Mouse (Mus musculus) frontal cortex, postnatal 25 days (tissue): Measurements from ENCODE around the gene Khdc4.

ENCODE experiments used
- DNase-seq, 2 experiments: peaks; one replicate each; pipeline ENCODE4 v3.0.0; 2022; ENCODE audit warnings: low spot score in 2 of 2

The Khdc4 gene

DNA sequence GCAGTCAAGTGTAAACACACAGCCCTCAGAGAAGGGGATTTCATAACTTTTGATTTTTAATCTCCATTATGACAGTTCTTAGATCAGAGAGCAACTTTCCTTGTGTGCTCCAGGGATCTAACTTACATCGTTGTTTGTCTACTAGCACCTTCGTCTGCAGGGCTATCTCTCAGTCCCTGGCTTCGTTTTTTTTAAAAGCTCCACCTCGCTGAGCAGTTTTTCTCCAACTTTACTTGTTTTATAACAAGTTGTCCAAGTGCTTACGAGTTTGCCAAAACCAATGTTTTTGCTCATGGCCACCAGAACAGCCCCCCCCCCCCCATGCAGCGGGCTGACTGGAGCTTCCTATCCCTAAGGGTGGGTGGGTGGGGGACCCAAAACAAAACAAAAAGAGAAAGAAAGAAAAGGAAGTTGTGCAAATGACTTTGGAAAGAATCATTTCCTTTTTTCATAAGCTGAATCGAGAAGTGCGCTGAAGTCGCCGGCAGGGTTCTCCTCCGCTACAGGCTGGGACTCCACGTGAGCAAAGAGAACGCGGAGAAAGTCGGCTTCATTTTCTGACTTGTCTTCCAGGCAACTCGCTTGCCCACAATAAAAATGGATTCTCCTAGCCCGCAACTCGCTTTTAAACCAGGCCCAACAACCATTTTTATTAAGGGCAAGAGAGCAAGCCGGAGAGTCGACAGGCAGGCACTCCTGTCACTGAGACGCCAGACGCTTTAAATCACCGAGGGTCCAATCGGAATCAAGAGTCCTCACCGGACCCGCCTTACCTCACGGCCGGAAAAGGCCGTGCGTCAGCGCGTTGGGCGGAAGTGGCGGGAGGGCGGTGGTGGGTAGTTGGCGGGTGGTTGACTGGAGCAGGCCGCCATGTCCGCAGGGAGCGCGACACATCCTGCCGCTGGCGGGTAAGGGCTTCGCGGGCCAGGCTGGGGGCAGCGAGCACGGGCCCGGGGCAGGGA lies at the start of gene Khdc4:
Gene Khdc4 (plus strand): TSS at position 824 of the 962 bp plus-strand sequence.
- DNase-seq = peak; percentile 87 to 94

GRCm38 (mm10) chr3:88636555-88636986 lies 49.0 kb upstream of the Khdc4 start:
- peak in 1 of 2 experiments; percentile 12 for DNase-seq

GRCm38 (mm10) chr3:88637134-88637533 lies 48.5 kb upstream of the Khdc4 start:
- no peak for DNase-seq

- DNase-seq = no peak
Observed at GRCm38 (mm10) chr3:88639239-88639638, 46.4 kb upstream of the Khdc4 start.

GRCm38 (mm10) chr3:88640676-88641075 lies 44.9 kb upstream of the Khdc4 start:
- DNase-seq = peak; percentile 41 to 65

GRCm38 (mm10) chr3:88643078-88643477 lies 42.5 kb upstream of the Khdc4 start:
- no peak for DNase-seq

DNA sequence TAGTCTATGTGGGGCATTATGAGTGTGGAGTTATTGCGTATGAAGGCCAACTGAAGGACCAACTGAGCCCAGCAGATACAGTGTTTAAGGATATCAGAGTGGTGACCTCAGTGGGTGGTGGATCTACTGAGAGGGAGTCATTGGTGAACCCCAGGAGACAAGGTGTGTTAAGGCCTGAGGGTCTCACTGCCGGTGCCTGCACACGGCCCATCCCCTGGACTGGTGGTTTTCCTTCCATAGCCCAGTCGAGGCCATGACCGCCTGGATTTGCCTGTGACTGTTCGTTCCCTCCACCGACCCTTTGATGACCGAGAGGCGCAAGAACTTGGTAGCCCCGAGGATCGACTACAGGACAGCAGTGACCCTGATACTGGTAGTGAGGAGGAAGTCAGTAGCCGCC lies 39.7 kb upstream of the Khdc4 start:
- no peak for DNase-seq

DNA sequence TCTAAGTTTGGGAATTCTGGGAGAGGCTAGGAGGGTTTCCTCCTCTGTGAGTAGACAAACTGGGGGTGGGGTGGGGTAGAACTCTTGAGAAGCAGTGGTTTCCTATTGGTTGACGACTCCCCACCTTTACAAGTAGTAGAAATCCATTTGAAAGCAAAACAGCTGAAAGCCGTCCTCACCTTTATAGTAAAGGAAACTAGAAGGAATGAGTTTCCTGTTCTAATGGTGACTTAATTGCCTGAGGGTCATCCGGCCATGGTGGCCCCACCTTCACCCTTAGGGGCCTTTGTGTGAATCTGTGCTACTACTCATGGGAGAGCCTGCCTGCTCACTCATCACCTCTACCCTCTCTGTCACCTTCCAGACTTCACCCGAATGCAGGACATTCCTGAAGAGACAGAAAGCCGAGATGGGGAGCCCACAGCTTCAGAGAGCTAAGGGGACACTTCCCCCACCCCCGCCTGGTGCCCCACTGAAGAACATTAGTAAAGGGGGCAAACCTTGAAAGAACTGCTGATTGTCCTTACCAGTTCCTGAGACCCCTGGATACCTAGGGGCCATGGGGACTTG lies 39.1 kb upstream of the Khdc4 start:
- no peak for DNase-seq

DNA sequence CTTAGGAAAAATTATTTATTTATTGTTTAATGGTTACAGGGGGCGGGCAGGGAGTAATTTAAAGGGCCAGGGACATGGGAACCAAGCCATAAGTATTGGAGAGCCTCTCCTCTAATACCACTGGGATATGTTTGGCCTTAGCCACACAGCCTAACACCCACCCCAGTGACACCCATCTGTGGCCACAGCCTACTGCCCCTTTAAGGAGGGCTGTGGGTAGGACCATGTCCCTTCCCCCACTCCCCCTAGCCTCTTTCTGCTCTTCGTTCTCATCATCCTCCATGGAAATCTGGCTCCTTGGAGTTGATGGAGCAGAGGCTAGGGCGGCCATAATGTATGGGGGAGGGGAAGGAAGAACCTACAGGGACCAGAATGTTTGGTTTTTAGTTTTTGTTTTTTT lies 38.5 kb upstream of the Khdc4 start:
- DNase-seq = no peak

DNA sequence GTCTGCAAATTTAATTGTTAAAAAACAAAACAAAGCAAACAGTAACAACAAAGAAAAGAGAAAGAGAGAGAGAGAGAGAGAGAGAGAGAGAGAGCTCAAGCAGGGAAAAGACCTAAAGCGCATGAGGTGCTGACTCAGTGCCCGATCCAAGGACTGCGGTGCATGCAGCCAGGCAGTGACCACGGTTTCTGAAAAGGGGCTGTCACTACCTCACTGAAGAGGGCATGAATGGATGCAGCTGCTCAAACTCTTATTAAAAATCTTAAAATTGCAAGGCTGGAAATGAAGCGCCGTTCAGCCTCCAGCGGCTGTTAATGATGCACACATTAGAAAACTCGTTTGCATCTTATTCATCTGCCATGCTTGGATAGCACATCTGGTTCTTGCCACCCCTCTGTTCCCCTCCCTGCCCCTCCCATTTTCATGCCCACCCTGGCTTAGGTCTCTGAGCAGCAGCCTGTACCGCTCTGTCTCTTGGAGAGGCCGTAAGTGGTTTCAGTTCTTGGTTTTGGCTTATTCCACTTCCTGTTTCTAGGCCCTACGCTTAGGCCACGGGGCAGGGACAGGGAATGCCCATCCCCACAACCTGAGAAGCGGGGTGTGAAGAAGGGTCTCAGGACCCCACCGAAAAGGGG lies 37.7 kb upstream of the Khdc4 start:
- no peak for DNase-seq

DNA sequence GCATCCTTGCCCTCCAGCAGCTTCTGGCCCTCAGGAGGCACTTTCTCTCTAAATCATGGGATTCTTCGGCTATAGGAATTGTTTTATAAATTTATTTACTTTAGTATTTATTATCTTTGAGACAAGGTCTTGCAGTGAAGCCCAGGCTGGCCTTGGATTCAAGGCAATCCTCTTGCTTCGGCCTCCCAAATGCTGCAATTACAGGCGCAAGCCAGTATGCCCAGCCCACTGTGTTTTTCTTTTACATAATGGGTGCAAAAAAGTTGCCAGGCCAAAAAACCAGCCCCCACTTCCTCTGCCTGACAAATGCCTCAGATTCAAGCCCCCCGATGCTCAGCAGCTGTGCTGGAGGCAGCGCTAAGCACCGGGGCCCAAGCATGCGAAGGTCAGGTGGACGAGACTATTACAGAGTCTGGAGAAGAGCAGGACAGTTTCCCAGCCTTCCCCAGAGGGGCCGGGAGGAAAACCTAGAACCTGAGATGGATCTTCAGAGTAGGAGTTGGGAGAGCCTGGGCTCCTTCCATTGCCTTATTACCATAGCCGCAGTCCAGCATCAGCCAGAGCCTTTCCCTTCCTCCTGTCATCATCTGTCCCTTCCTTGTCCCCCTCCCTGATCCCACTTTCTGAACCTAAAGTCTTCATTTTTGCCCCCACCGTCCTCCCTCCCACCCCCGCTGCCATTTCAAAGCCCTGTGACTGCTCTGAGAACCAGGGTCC lies 37.0 kb upstream of the Khdc4 start:
- DNase-seq = peak in 1 of 2 experiments; percentile 11

DNA sequence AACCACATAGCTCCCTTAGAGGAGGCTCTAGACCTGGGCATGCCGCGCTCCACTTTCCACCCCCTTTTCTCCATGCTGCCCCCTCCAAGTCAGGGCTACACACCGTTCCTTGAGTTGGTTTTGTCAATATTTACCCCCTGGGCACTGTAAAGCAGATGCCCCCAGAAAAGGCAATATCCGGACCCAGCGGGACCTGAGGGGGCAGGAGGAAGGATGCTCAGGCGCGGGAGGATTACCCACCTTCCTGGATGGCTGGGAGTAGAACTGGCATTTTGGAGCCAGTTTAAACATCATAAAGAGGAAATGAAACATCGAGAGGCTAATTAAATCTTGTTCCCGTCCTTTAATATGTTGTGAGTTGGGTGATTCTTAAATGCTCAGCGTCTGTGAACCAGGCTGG lies 36.4 kb upstream of the Khdc4 start:
- no peak for DNase-seq

GRCm38 (mm10) chr3:88649967-88650366 lies 35.6 kb upstream of the Khdc4 start:
- DNase-seq = no peak

- DNase-seq = no peak
Observed at GRCm38 (mm10) chr3:88650713-88651504, 34.7 kb upstream of the Khdc4 start.

DNA sequence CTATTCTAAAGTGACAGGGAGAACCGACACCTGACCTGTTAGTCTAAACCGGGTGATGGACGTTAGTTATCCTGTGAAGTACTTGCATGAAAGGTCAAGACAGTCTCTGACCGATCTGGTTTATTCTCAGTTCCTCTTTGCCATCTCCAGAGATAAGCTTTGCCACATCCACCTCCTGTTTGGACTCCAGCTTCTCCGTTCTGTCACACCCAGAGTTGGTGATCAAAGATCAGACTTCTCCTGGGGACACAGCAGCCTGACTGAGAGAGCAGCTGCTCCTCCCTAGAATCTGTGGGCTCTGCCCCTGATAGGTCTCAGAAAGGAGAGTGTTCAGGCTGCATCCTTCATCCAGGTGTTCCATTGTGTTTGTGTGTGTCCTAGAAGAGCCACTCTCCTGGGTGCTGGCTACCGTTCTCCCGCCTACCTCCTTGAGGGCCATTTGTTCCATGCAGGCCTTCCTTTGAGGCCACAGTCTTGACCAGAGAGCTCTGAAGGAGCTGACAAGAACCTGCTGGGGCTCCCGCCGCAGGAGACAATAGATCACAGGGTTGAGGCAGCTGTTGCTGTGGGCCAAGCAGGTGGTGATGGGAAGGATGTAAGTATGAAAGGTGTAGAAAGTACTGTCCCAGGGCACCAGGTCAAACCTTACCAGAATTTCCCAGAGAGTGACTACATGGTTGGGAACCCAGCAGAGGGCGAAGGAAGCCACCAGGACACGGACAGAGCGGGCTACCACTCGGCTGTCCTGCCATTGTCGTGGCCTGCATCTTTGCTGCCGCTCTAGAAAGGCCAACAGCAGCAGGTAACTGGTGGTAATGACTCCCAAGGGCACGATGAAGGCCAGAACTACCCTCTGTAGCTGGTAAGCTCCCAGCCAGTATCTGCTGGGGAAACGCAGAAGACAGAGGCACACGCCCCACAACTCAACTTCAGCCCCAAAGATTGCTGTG lies 33.7 kb upstream of the Khdc4 start:
- DNase-seq = no peak

DNA sequence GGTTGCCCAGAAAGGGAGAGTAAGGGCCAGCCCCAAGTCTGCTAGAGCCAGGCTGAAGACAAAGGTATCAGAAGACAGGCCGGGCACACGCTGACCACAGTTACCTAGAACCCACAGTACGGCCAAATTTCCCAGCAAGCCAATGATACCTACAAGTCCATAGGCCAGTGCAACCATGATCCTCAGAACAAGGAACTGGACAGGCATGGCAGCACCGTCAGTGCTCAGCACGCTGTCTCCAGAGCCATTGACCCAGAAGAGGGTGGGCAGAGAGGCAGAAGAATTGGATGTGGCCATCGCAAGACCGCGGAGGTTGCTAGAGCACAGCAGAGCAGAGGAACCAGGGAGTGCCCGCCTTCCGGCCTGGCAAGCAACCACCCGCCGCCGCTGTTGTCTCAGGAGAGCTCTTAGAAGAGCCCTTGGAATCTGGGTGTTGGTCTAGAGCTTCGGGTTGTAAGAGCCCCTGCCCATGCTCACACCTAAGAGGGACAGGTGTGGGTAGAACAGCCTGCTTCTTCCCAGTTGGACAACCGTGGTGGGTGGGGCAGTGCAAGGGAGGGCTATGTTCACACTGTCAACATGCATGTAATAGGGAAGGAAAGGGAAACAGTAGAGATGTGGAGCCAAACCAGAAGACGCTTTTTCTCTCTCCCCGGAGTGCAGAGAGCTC lies 32.6 kb upstream of the Khdc4 start, which contains the start of gene Rxfp4:
Gene Rxfp4 (minus strand): TSS at position 297 of the 670 bp plus-strand sequence.
- no peak for DNase-seq

- DNase-seq = no peak
Observed at GRCm38 (mm10) chr3:88653516-88654370, 31.9 kb upstream of the Khdc4 start.

GRCm38 (mm10) chr3:88654621-88655020 lies 31.0 kb upstream of the Khdc4 start:
- DNase-seq = no peak
